Mouse (Mus musculus) G1E (cell line): Measurements from ENCODE around the gene Sept8.

ENCODE experiments used
- CTCF ChIP-seq: IDR thresholded peaks from 2 replicates; pipeline ENCODE4 v1.5.1; 2012; ENCODE audit warnings: low read depth, low read length, inconsistent platforms, mixed read lengths
- GATA1 ChIP-seq: IDR thresholded peaks from 2 replicates; pipeline ENCODE4 v1.6.1; 2012; ENCODE audit warnings: borderline replicate concordance, low read length, inconsistent platforms, mixed read lengths
- GATA2 ChIP-seq: IDR thresholded peaks from 2 replicates; pipeline ENCODE4 v1.6.1; 2012; ENCODE audit warnings: low read depth, low read length, inconsistent platforms, borderline replicate concordance
- TAL1 ChIP-seq: conservative IDR thresholded peaks from 2 replicates; pipeline ENCODE4 v1.6.1; 2012; ENCODE audit warnings: low read depth, low read length, inconsistent platforms, mixed read lengths

DNA sequence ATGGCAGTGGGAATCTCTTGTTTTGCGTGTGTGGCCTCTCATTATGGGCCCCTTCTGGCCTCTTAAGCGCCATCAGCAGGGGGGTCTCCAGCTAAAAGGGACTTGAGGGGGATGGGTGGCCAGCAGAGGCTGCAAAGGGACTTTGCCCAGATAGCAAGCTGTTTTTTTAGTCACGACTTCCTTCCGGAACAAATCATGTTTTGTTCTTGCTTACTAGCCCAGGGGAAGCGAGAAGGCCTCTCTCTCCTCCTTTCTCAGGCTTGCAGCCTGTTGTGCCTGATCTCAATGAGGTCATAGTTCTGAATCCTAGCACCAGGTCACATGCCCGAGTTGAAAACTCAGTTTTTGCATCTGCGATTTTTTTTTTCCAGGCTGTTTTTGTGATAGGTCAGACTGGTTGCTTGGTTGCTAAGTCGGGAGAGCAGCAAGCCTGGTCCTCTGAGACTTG lies 27.1 kb upstream of the Sept8 start:
- TF ChIP-seq CTCF (no peak), TAL1 (no peak), GATA1 (no peak), GATA2 (no peak)
